Mouse (Mus musculus) MEL (cell line): Measurements from ENCODE around the gene Gm17657.

ENCODE experiments used
- CTCF ChIP-seq, 3 experiments: IDR thresholded peaks in 2 of 3; conservative IDR thresholded peaks in 1 of 3; 2 replicates each; pipeline ENCODE4 v1.5.1; 2011 to 2012; ENCODE audit warnings: low read length in 3 of 3, low read depth in 2 of 3, mild to moderate bottlenecking in 2 of 3, improper control_type of control experiment in 1 of 3, inconsistent platforms in 1 of 3, mixed read lengths in 1 of 3, moderate library complexity in 1 of 3; ENCODE audit not compliant: control insufficient read depth in 1 of 3, insufficient read depth in 1 of 3, poor library complexity in 1 of 3, severe bottlenecking in 1 of 3
- EP300 ChIP-seq, 2 experiments: IDR thresholded peaks; 2 replicates each; pipeline ENCODE4 v1.6.1; 2011; ENCODE audit warnings: improper control_type of control experiment in 2 of 2, low read length in 2 of 2, low read depth in 1 of 2, mild to moderate bottlenecking in 1 of 2
- GABPA ChIP-seq: IDR thresholded peaks from 2 replicates; pipeline ENCODE4 v1.6.1; 2012; ENCODE audit warnings: low read depth, mild to moderate bottlenecking, inconsistent platforms, low read length, improper control_type of control experiment, moderate library complexity
- MAX ChIP-seq: IDR thresholded peaks from 2 replicates; pipeline ENCODE4 v1.6.1; 2011; ENCODE audit warnings: low read length, improper control_type of control experiment
- MXI1 ChIP-seq: IDR thresholded peaks from 2 replicates; pipeline ENCODE4 v1.6.1; 2011; ENCODE audit warnings: mild to moderate bottlenecking, low read depth, low read length, improper control_type of control experiment
- MYB ChIP-seq: IDR thresholded peaks from 2 replicates; pipeline ENCODE4 v1.6.1; 2011; ENCODE audit warnings: mild to moderate bottlenecking, low read depth, low read length, improper control_type of control experiment
- POLR2A ChIP-seq, 2 experiments: IDR thresholded peaks; 2 replicates each; pipeline ENCODE4 v1.6.1; 2011 to 2012; ENCODE audit warnings: low read length in 2 of 2, mild to moderate bottlenecking in 2 of 2, control low read depth in 1 of 2, improper control_type of control experiment in 1 of 2, low read depth in 1 of 2, moderate library complexity in 1 of 2; ENCODE audit not compliant: control insufficient read depth in 1 of 2, insufficient read depth in 1 of 2, poor library complexity in 1 of 2
- TCF12 ChIP-seq: IDR thresholded peaks from 2 replicates; pipeline ENCODE4 v1.6.1; 2014; ENCODE audit warnings: low read depth, mild to moderate bottlenecking, inconsistent platforms, low read length, improper control_type of control experiment, moderate library complexity

GRCm38 (mm10) chr17:29498028-29498427 is 51.4 kb downstream of the Gm17657 start:
- peak; percentile 77 to 78 for TF ChIP-seq EP300 (IDR thresholded peaks at IDR 0.05; ENCODE audit: low read depth in 1 of 2, low read length in 2 of 2)
- no peak for TF ChIP-seq CTCF (IDR thresholded peaks at IDR 0.05 in 2 of 3, conservative IDR thresholded peaks at IDR 0.05 in 1 of 3; ENCODE audit: control insufficient read depth in 1 of 3, insufficient read depth in 1 of 3, low read depth in 2 of 3, low read length in 3 of 3, poor library complexity in 1 of 3, severe bottlenecking in 1 of 3)
- peak in 1 of 2 experiments; percentile 58; a peak in 2 of 4 replicates for TF ChIP-seq POLR2A (IDR thresholded peaks at IDR 0.05; ENCODE audit: control insufficient read depth in 1 of 2, insufficient read depth in 1 of 2, low read depth in 1 of 2, low read length in 2 of 2, poor library complexity in 1 of 2)
- TF ChIP-seq MXI1: peak; percentile 71
- peak; percentile 38; the same call in 1 of the 2 replicates for TF ChIP-seq MAX
- 0 out of 2 replicates have a peak, but pooled peaks have one; percentile 35 for TF ChIP-seq TCF12
- no peak for TF ChIP-seq GABPA
- no peak for TF ChIP-seq MYB
